Mouse (Mus musculus) lung, postnatal 0 days (tissue): Measurements from ENCODE around the gene Dmbx1. TPM values are rescaled to one million over a fixed set of nuclear protein-coding genes. Genes with fewer than 3 reads are reported as not detected.
A peak's percentile ranks its signal among the peaks of the same experiment; 100 is the strongest.

Source experiments
- ATAC-seq: fragments of 200-750 bp; cut with Nextera tagmentation; 2 replicates; pipeline ENCODE4 v1.8.0; 2017; ENCODE audit warnings: moderate library complexity
- DNase-seq: peaks from one replicate; pipeline ENCODE4 v3.0.0-alpha.2; 2016; ENCODE audit warnings: low spot score
- H3K27ac ChIP-seq: fragments of 300-500 bp; sonication (generic); 2 replicates; pipeline ENCODE4 v1.5.1; 2014; ENCODE audit warnings: antibody characterized with exemption, mild to moderate bottlenecking, low read length, mixed read lengths
- H3K27me3 ChIP-seq: fragments of 300-500 bp; sonication (generic); replicated peaks from 2 replicates; pipeline ENCODE4 v1.6.1; 2014; ENCODE audit warnings: low read length, mixed read lengths; ENCODE audit not compliant: insufficient read depth
- H3K36me3 ChIP-seq: fragments of 300-500 bp; sonication (generic); 2 replicates; pipeline ENCODE4 v1.6.1; 2014; ENCODE audit warnings: low read length, mixed read lengths; ENCODE audit not compliant: insufficient read depth
- H3K4me1 ChIP-seq: fragments of 300-500 bp; sonication (generic); 2 replicates; pipeline ENCODE4 v1.6.1; 2014; ENCODE audit warnings: antibody characterized with exemption, low read depth, low read length, mixed read lengths; ENCODE audit not compliant: insufficient read depth
- H3K4me2 ChIP-seq: fragments of 300-500 bp; sonication (generic); replicated peaks from 2 replicates; pipeline ENCODE4 v1.6.1; 2014; ENCODE audit warnings: low read depth, mild to moderate bottlenecking, low read length, moderate library complexity, mixed read lengths
- H3K4me3 ChIP-seq: fragments of 300-500 bp; sonication (generic); 2 replicates; pipeline ENCODE4 v1.5.1; 2014; ENCODE audit warnings: low read depth, low read length
- H3K9ac ChIP-seq: fragments of 300-500 bp; sonication (generic); replicated peaks from 2 replicates; pipeline ENCODE4 v1.6.1; 2014; ENCODE audit warnings: low read depth, mild to moderate bottlenecking
- H3K9me3 ChIP-seq: fragments of 300-500 bp; sonication (generic); 2 replicates; pipeline ENCODE4 v1.6.1; 2016; ENCODE audit warnings: low read length, mixed read lengths
- CTCF ChIP-seq: IDR thresholded peaks from 2 replicates; pipeline ENCODE4 v1.5.1; 2016; ENCODE audit warnings: antibody characterized with exemption, mild to moderate bottlenecking
- EP300 ChIP-seq: IDR thresholded peaks from 2 replicates; pipeline ENCODE4 v1.6.1; 2016; ENCODE audit warnings: antibody characterized with exemption, mild to moderate bottlenecking, control low read depth
- whole genome bisulfite sequencing: fragments of 180-500 bp; shearing (Covaris S2); extraction: QIAGEN DNeasy Blood & Tissue Kit; methylation state at CpG from one replicate; pipeline ENCODE4 v1.1.7; 2014; 5-methylcytosine and 5-hydroxymethylcytosine counted together
- polyA plus RNA-seq: library from polyadenylated mRNA; unstranded; fragments of >200 nt; fragmentation: Nextera tagmentation; extraction: Ambion mirVana; gene quantifications from 2 replicates; pipeline ENCODE4 v1.2.1, GENCODE M21; 2015

Gene Dmbx1
- polyA plus RNA-seq, 1 experiment from 2014 or later: not detected

GRCm38 (mm10) chr4:115890066-115890465 lies 49.7 kb downstream of the Dmbx1 start:
- Histone ChIP-seq H3K9me3 (no peaks in the 10 kb centered on the region), H3K27me3 (peaks cover 9% of the 10 kb centered on the region; the same call in 1 of the 2 replicates), H3K4me1 (no peaks in the 10 kb centered on the region), H3K27ac (no peak overlapping the region), H3K4me3 (peak overlapping the region; percentile 5; the same call in 1 of the 2 replicates), H3K9ac (no peak overlapping the region), H3K4me2 (peak overlapping the region; percentile 41), H3K36me3 (no peaks in the 10 kb centered on the region)
- 10% methylated on average over 6 of the region's 6 CpGs for WGBS
- ATAC-seq: no peak
- TF ChIP-seq EP300: no peak
- no peak for TF ChIP-seq CTCF
- DNase-seq: no peak

- WGBS: 47% methylated on average over 1 of the region's 1 CpGs
- no peaks in the 10 kb centered on the region for H3K4me1 ChIP-seq
- H3K27me3 ChIP-seq: peaks cover 9% of the 10 kb centered on the region; the same call in 1 of the 2 replicates
- H3K4me3 ChIP-seq: no peak overlapping the region
- H3K27ac ChIP-seq: no peak overlapping the region
- no peaks in the 10 kb centered on the region for H3K36me3 ChIP-seq
- H3K9me3 ChIP-seq: no peaks in the 10 kb centered on the region
- no peak for ATAC-seq
- H3K9ac ChIP-seq: no peak overlapping the region
- DNase-seq: no peak
- no peak overlapping the region for H3K4me2 ChIP-seq
- TF ChIP-seq EP300 (no peak), CTCF (no peak)
Measured at GRCm38 (mm10) chr4:115886875-115887274, 52.9 kb downstream of the Dmbx1 start.

GRCm38 (mm10) chr4:115885846-115886245 lies 53.9 kb downstream of the Dmbx1 start:
- H3K4me1 ChIP-seq: no peaks in the 10 kb centered on the region
- no peak overlapping the region for H3K4me2 ChIP-seq
- ATAC-seq (no peak), DNase-seq (no peak)
- TF ChIP-seq EP300 (no peak), CTCF (no peak)
- H3K4me3 ChIP-seq: no peak overlapping the region
- H3K9me3 ChIP-seq: no peaks in the 10 kb centered on the region
- H3K9ac ChIP-seq: no peak overlapping the region
- WGBS: 73% methylated on average over 3 of the region's 3 CpGs
- H3K27me3 ChIP-seq: peaks cover 9% of the 10 kb centered on the region; the same call in 1 of the 2 replicates
- no peaks in the 10 kb centered on the region for H3K36me3 ChIP-seq
- H3K27ac ChIP-seq: no peak overlapping the region

GRCm38 (mm10) chr4:115884022-115884421 lies 55.7 kb downstream of the Dmbx1 start, which contains the start of gene Kncn:
TSS of gene Kncn (plus strand) at chr4:115884400.
- H3K9me3 ChIP-seq: no peaks in the 10 kb centered on the region
- H3K27me3 ChIP-seq: no peaks in the 10 kb centered on the region
- no peak within 1 kb of the TSS for H3K27ac ChIP-seq
- H3K4me2 ChIP-seq: no peak within 1 kb of the TSS
- H3K36me3 ChIP-seq: no peaks in the 10 kb centered on the region
- H3K4me1 ChIP-seq: no peaks in the 10 kb centered on the region
- no peak for DNase-seq
- 66% methylated on average over 6 of the region's 6 CpGs for whole genome bisulfite sequencing
- no peak within 1 kb of the TSS for H3K9ac ChIP-seq
- no peak within 1 kb of the TSS for H3K4me3 ChIP-seq
- no peak for TF ChIP-seq CTCF
- no peak for TF ChIP-seq EP300
- ATAC-seq: no peak

- H3K9ac ChIP-seq: no peak overlapping the region
- DNase-seq: no peak
- ATAC-seq: no peak
- no peaks in the 10 kb centered on the region for H3K9me3 ChIP-seq
- H3K27ac ChIP-seq: no peak overlapping the region
- no peak for TF ChIP-seq EP300
- no peak for TF ChIP-seq CTCF
- H3K4me1 ChIP-seq: no peaks in the 10 kb centered on the region
- H3K36me3 ChIP-seq: no peaks in the 10 kb centered on the region
- WGBS: 46% methylated on average over 4 of the region's 4 CpGs
- no peaks in the 10 kb centered on the region for H3K27me3 ChIP-seq
- no peak overlapping the region for H3K4me3 ChIP-seq
- no peak overlapping the region for H3K4me2 ChIP-seq
Measured at GRCm38 (mm10) chr4:115882195-115882594, 57.5 kb downstream of the Dmbx1 start.

GRCm38 (mm10) chr4:115881183-115881582 lies 58.5 kb downstream of the Dmbx1 start:
- DNase-seq: no peak

GRCm38 (mm10) chr4:115878828-115879227 lies 60.9 kb downstream of the Dmbx1 start:
- Histone ChIP-seq H3K9me3 (no peaks in the 10 kb centered on the region), H3K36me3 (0 out of 2 replicates have a peak, but pooled peaks cover 8% of the 10 kb centered on the region), H3K4me2 (no peak overlapping the region), H3K27ac (no peak overlapping the region), H3K4me3 (no peak overlapping the region), H3K4me1 (no peaks in the 10 kb centered on the region), H3K9ac (no peak overlapping the region), H3K27me3 (no peaks in the 10 kb centered on the region)
- TF ChIP-seq EP300 (no peak), CTCF (no peak)
- WGBS: 41% methylated on average over 9 of the region's 9 CpGs
- no peak for ATAC-seq
- no peak for DNase-seq

More at GRCm38 (mm10) chr4:115881183-115881582, 58.5 kb downstream of the Dmbx1 start:
- H3K4me3 ChIP-seq: no peak overlapping the region
- no peak overlapping the region for H3K27ac ChIP-seq
- no peak for ATAC-seq
- WGBS: 0% methylated on average over 1 of the region's 1 CpGs
- H3K4me1 ChIP-seq: no peaks in the 10 kb centered on the region
- H3K36me3 ChIP-seq: 0 out of 2 replicates have a peak, but pooled peaks cover 7% of the 10 kb centered on the region
- H3K4me2 ChIP-seq: no peak overlapping the region
- no peak overlapping the region for H3K9ac ChIP-seq
- no peaks in the 10 kb centered on the region for H3K27me3 ChIP-seq
- TF ChIP-seq CTCF (no peak), EP300 (no peak)
- no peaks in the 10 kb centered on the region for H3K9me3 ChIP-seq
